ENCODE assay signal across 10 mouse cellular contexts in the genomic region with DNA sequence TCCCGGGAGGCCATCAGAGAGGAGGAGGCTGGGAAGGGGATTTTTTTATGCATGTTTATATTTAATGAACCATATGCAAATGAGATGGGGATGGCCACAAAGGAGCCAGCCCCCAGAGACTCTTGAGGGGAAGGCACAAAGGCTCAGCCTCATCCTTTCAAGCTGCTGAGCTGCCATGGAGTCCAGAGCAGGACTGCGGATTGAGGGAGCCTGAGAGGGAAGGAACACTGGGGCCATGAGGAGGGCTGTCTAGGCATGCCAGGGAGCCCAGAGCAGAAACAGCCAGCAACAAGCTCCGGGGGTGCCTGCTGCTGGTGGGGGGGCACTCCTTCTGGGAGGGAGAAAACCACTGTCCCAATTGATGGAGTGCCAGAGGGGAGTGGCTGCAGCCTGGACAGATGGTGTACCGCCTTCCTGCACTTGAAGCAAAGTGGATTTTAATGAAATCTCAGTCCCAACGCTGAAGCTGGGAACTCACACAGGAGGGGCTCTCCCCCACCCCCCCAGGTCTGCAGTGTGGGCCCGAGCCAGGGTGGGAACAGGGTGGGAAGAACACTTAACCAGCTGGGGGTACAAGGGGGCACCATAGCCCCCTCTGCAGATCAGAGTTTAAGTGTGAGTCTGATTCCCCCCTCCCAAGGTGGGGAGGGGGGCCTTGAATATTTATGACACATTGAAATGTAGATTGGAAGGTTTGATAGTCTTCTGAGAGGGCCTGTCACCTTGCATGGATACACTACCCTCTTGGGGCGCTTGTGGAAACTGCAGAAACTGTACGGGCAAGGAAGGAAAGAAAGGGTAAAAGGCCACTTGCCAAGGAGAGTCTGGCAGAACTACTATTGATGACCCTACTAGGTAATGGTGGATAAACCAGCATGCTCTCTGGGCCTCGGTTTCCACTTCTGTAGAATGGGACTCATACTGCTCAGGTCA. TPM values are rescaled to one million over a fixed set of nuclear protein-coding genes. Genes with fewer than 3 reads are reported as not detected.
DNase-seq lines count a peak whose midpoint lies in the region; ATAC-seq and TF ChIP-seq lines count a peak whose summit lies in the region.
"Had no signal": no experiment of that assay in that cellular context is flagged by ENCODE, and none has a peak within 500 bp of the region (broad histone marks: within the 10 kb centered on the region; RNA-seq: fewer than 3 reads in every experiment).

No protein-coding gene starts in this region.

- peaks cover 12% of the 10 kb centered on the region for H3K27me3 ChIP-seq in E14TG2a.4 (ENCODE audit: insufficient read depth, low read length)
- no peaks in the 10 kb centered on the region for H3K27me3 ChIP-seq in forebrain, postnatal 0 days (ENCODE audit: insufficient read depth, low read length)
- H3K27me3 ChIP-seq in midbrain, embryonic 14.5 days (ENCODE audit: control insufficient read depth, insufficient read depth, low read length) = no peaks in the 10 kb centered on the region
- H3K27me3 ChIP-seq in intestine, postnatal 0 days (replicated peaks; ENCODE audit: control insufficient read depth, insufficient read depth, low read length) = peaks cover 8% of the 10 kb centered on the region; the same call in 1 of the 2 replicates

- WGBS in forebrain, postnatal 0 days = 13% methylated on average over 9 of the region's 9 CpGs
- WGBS in midbrain, embryonic 14.5 days = 8% methylated on average over 9 of the region's 9 CpGs
- 52% methylated on average over 9 of the region's 9 CpGs for WGBS in intestine, postnatal 0 days

- ATAC-seq in forebrain, postnatal 0 days = peak; percentile 62
- ATAC-seq in midbrain, embryonic 14.5 days (ENCODE audit: low FRiP score, low TSS enrichment) = peak; percentile 78
- ATAC-seq in intestine, postnatal 0 days = no peak

- H3K4me2 ChIP-seq in forebrain, postnatal 0 days (ENCODE audit: low read depth) = no peak overlapping the region
- H3K4me2 ChIP-seq in midbrain, embryonic 14.5 days (ENCODE audit: low read length) = peak overlapping the region; percentile 11
- H3K4me2 ChIP-seq in intestine, postnatal 0 days (replicated peaks; ENCODE audit: low read depth) = no peak overlapping the region
- H3K4me2 ChIP-seq: liver, embryonic 15.5 days had no signal

- TF ChIP-seq CTCF in E14TG2a.4 (conservative IDR thresholded peaks at IDR 0.05; ENCODE audit: low read length) = 0 out of 2 replicates have a peak, but pooled peaks have one; percentile 6
- TF ChIP-seq CTCF in forebrain, postnatal 0 days (IDR thresholded peaks at IDR 0.05; ENCODE audit: low read depth) = peak; percentile 62
- TF ChIP-seq CTCF in intestine, postnatal 0 days (IDR thresholded peaks at IDR 0.05; ENCODE audit: low read depth) = no peak

- H3K9ac ChIP-seq in ES-E14 (ENCODE audit: insufficient read depth, low read depth, low read length, poor library complexity, severe bottlenecking) = no peak overlapping the region
- peak overlapping the region; percentile 22; the same call in 1 of the 2 replicates for H3K9ac ChIP-seq in forebrain, postnatal 0 days
- H3K9ac ChIP-seq in midbrain, embryonic 14.5 days (replicated peaks; ENCODE audit: low read length) = no peak overlapping the region
- no peak overlapping the region for H3K9ac ChIP-seq in intestine, postnatal 0 days (ENCODE audit: low read depth, low read length)
- H3K9ac ChIP-seq: liver, embryonic 15.5 days had no signal

- peak overlapping the region; percentile 46 for H3K4me3 ChIP-seq in E14TG2a.4 (replicated peaks; ENCODE audit: low read length)
- no peak overlapping the region for H3K4me3 ChIP-seq in ES-E14 (ENCODE audit: insufficient read depth in 1 of 2, low read depth in 1 of 2, low read length in 2 of 2, poor library complexity in 1 of 2, severe bottlenecking in 1 of 2)
- no peak overlapping the region for H3K4me3 ChIP-seq in forebrain, postnatal 0 days (ENCODE audit: low read depth, low read length)
- no peak overlapping the region for H3K4me3 ChIP-seq in midbrain, embryonic 14.5 days (replicated peaks; ENCODE audit: low read depth, low read length)
- no peak overlapping the region for H3K4me3 ChIP-seq in intestine, postnatal 0 days (ENCODE audit: low read depth, low read length)
- H3K4me3 ChIP-seq: liver, embryonic 15.5 days had no signal

- peak overlapping the region; percentile 20; the same call in 1 of the 2 replicates for H3K27ac ChIP-seq in ES-E14 (ENCODE audit: insufficient read depth, low read depth, low read length, poor library complexity, severe bottlenecking)
- peak overlapping the region; percentile 80 for H3K27ac ChIP-seq in forebrain, postnatal 0 days (ENCODE audit: low read depth, low read length)
- peak overlapping the region; percentile 84 for H3K27ac ChIP-seq in midbrain, embryonic 14.5 days (replicated peaks; ENCODE audit: low read depth, low read length)
- no peak overlapping the region for H3K27ac ChIP-seq in intestine, postnatal 0 days (ENCODE audit: low read depth, low read length)
- H3K27ac ChIP-seq: liver, embryonic 15.5 days had no signal

- H3K9me3 ChIP-seq in E14TG2a.4 (ENCODE audit: low read length) = no peaks in the 10 kb centered on the region
- H3K9me3 ChIP-seq in ES-E14 (ENCODE audit: control insufficient read depth, insufficient read depth, low read depth, low read length) = no peaks in the 10 kb centered on the region
- H3K9me3 ChIP-seq in forebrain, postnatal 0 days (ENCODE audit: low read length) = no peaks in the 10 kb centered on the region
- H3K9me3 ChIP-seq in midbrain, embryonic 14.5 days (ENCODE audit: control insufficient read depth, low read length) = no peaks in the 10 kb centered on the region
- no peaks in the 10 kb centered on the region for H3K9me3 ChIP-seq in intestine, postnatal 0 days (ENCODE audit: control insufficient read depth)
- H3K9me3 ChIP-seq: liver, embryonic 15.5 days had no signal

- H3K36me3 ChIP-seq in E14TG2a.4 (ENCODE audit: insufficient read depth, low read length) = no peaks in the 10 kb centered on the region
- no peaks in the 10 kb centered on the region for H3K36me3 ChIP-seq in ES-E14 (ENCODE audit: control insufficient read depth, insufficient read depth, low read length, poor library complexity, severe bottlenecking)
- peaks cover 3% of the 10 kb centered on the region; the same call in 1 of the 2 replicates for H3K36me3 ChIP-seq in forebrain, postnatal 0 days (ENCODE audit: insufficient read depth)
- H3K36me3 ChIP-seq in midbrain, embryonic 14.5 days (ENCODE audit: control insufficient read depth, insufficient read depth, low read length) = peaks cover 5% of the 10 kb centered on the region; the same call in 1 of the 2 replicates
- no peaks in the 10 kb centered on the region for H3K36me3 ChIP-seq in intestine, postnatal 0 days (ENCODE audit: control insufficient read depth, insufficient read depth)
- H3K36me3 ChIP-seq: liver, embryonic 15.5 days had no signal

- H3K4me1 ChIP-seq in E14TG2a.4 (replicated peaks; ENCODE audit: low read depth, low read length) (peaks cover 64% of the 10 kb centered on the region), ES-E14 (ENCODE audit: control insufficient read depth in 2 of 2, insufficient read depth in 2 of 2, low read length in 2 of 2, poor library complexity in 1 of 2) (peaks cover 5 to 43% of the 10 kb centered on the region in 2 experiments)
- H3K4me1 ChIP-seq in forebrain, postnatal 0 days (ENCODE audit: insufficient read depth) = peaks cover 9% of the 10 kb centered on the region
- H3K4me1 ChIP-seq in midbrain, embryonic 14.5 days (ENCODE audit: control insufficient read depth, insufficient read depth, low read length) = peaks cover 58% of the 10 kb centered on the region
- H3K4me1 ChIP-seq in intestine, postnatal 0 days (replicated peaks; ENCODE audit: control insufficient read depth, insufficient read depth, low read length) = no peaks in the 10 kb centered on the region

- in situ Hi-C loops in ES-E14 (cut with MboI; ENCODE audit: low sequenced_read_pairs in 2 of 2, unreplicated experiment in 2 of 2) = no loop called here

- no peak for DNase-seq in ES-E14 (ENCODE audit: low read depth, low spot score)
- DNase-seq in forebrain, postnatal 0 days = peak; percentile 71
- peak; percentile 84 for DNase-seq in midbrain, embryonic 14.5 days
- DNase-seq in ovary, adult 18-20 months (ENCODE audit: low spot score) = no peak
- DNase-seq in thymus, postnatal 10 days (ENCODE audit: low spot score in 2 of 2) = no peak

TF ChIP-seq in ES-E14, 5 proteins besides CTCF, POLR2A, EP300 and RAD21:
- TF ChIP-seq HCFC1 (IDR thresholded peaks at IDR 0.05; ENCODE audit: borderline replicate concordance, insufficient read depth, low read length) (no peak), ZC3H11A (IDR thresholded peaks at IDR 0.05; ENCODE audit: borderline replicate concordance, low read depth, low read length) (no peak), MAFK (IDR thresholded peaks at IDR 0.05; ENCODE audit: insufficient read depth, low read depth, low read length) (no peak), CHD2 (IDR thresholded peaks at IDR 0.05; ENCODE audit: low read depth, low read length) (no peak), ZNF384 (IDR thresholded peaks at IDR 0.05; ENCODE audit: low read depth, low read length) (no peak)

RNA-seq across cellular contexts. Expression of gene Parp16, which starts 18.9 kb away (rescaled TPM):
- total RNA-seq in ES-E14 (2012; rRNA removed) = 4.9 TPM in 2 replicates
- total RNA-seq in forebrain, postnatal 0 days (2014; rRNA removed) = 6.1 and 6.3 TPM in 2 replicates
- 4.2 and 6.7 TPM in 2 replicates for polyA plus RNA-seq in forebrain, postnatal 0 days (2015; fragmentation: Nextera tagmentation; extraction: Ambion mirVana)
- 5.2 and 6.5 TPM in 2 replicates for polyA plus RNA-seq in midbrain, embryonic 14.5 days (2014; fragmentation: Nextera tagmentation; extraction: Ambion mirVana)
- polyA plus RNA-seq in intestine, postnatal 0 days (2015; fragmentation: Nextera tagmentation; extraction: Ambion mirVana) = 9.9 and 10.5 TPM in 2 replicates

RNA-seq across cellular contexts. Expression of gene Igdcc3, which starts 35.2 kb away (rescaled TPM):
- total RNA-seq in ES-E14 (2012; rRNA removed) = 6.0 and 6.1 TPM in 2 replicates
- total RNA-seq in forebrain, postnatal 0 days (2014; rRNA removed) = 2.7 and 3.0 TPM in 2 replicates
- polyA plus RNA-seq in forebrain, postnatal 0 days (2015; fragmentation: Nextera tagmentation; extraction: Ambion mirVana) = 2.6 and 4.2 TPM in 2 replicates
- polyA plus RNA-seq in midbrain, embryonic 14.5 days (2014; fragmentation: Nextera tagmentation; extraction: Ambion mirVana) = 10.7 and 14.1 TPM in 2 replicates
- 0.22 TPM in 2 replicates for polyA plus RNA-seq in intestine, postnatal 0 days (2015; fragmentation: Nextera tagmentation; extraction: Ambion mirVana)
- polyA plus RNA-seq: large intestine, adult 2 months; thymus, postnatal 0 days had no signal

Comparison
In these comparisons a context has a peak if more than half of its experiments do, and no peak if none do; other contexts are left out.
1. DNase-seq: peak in forebrain, postnatal 0 days (single experiment) and midbrain, embryonic 14.5 days (single experiment); none in ES-E14 (single experiment), ovary, adult 18-20 months (single experiment) and thymus, postnatal 10 days (0 of 2).